Mouse (Mus musculus): ENCODE measurements at regions not wholly inside any gene's neighbourhood (a gene's known extent, or its start where the extent isn't known, plus 50 kb on each side); places are given as distances from the start of the nearest gene placed in this dataset.
A peak's percentile ranks its signal among the peaks of the same experiment; 100 is the strongest.

DNA sequence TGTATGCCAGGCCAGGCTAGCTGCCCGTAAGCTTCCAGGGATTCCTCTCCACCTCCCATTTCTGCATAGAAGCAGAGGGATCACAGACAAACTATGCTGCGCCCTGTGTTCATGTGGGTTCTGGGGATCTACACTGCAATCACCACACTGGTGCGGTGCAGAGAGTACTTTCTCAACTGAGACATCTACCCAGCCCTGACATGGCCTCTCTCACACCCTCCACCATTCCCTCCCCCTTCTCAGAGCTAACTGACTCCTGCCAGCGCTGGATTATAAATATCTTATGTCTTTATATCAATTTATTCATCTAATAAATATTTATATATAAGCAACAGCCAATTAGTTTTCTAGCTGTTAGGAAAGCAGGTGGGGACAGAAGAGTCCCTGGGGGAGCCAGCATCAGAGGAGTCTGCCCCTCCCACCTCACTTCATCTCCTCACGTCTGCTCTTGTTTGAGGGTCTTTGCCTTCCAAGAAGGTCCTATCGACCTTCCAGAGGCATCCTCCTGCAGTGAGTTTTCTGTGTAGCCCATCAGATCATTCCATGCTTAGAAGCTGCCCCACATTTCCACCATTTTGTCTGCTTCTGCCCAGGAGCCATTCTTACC, 58.7 kb upstream of the Glrp1 start:
- no peak for DNase-seq (ENCODE audit: low spot score)
- Histone ChIP-seq H3K4me1 (replicated peaks) (peaks cover 12% of the 10 kb centered on the region), H3K4me3 (no peak overlapping the region), H3K9me3 (peaks cover 7% of the 10 kb centered on the region), H3K27me3 (ENCODE audit: insufficient read depth, poor library complexity, severe bottlenecking) (no peaks in the 10 kb centered on the region), H3K27ac (peak overlapping the region; percentile 50), H3K36me3 (0 out of 2 replicates have a peak, but pooled peaks cover 2% of the 10 kb centered on the region)
- 79% methylated on average over 6 of the region's 6 CpGs for WGBS

DNA sequence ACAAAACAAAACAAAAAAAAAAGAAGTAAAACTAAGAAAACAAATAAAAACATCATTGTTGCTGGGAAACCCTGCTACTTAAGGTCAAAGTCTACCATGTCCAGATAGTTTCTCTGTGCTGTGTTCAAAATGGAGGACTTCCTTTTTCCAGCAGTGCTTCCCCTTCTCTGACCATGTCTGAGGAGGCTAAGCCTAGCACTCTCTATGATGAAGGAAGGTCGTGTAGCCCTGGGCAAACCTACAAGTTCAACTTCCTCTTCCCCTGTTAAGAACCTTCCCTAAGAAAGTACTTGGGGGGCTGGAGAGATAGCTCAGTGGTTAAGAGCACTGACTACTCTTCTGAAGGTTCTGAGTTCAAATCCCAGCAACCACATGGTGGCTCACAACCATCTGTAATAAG, 57.3 kb upstream of the Glrp1 start:
- Histone ChIP-seq H3K27ac (no peak overlapping the region), H3K36me3 (0 out of 2 replicates have a peak, but pooled peaks cover 2% of the 10 kb centered on the region), H3K4me1 (replicated peaks) (peaks cover 16% of the 10 kb centered on the region), H3K9me3 (peaks cover 5% of the 10 kb centered on the region), H3K27me3 (ENCODE audit: insufficient read depth, poor library complexity, severe bottlenecking) (no peaks in the 10 kb centered on the region), H3K4me3 (no peak overlapping the region)
- WGBS, result 86% methylated on average over 1 of the region's 1 CpGs
- no peak for DNase-seq (ENCODE audit: low spot score)

DNA sequence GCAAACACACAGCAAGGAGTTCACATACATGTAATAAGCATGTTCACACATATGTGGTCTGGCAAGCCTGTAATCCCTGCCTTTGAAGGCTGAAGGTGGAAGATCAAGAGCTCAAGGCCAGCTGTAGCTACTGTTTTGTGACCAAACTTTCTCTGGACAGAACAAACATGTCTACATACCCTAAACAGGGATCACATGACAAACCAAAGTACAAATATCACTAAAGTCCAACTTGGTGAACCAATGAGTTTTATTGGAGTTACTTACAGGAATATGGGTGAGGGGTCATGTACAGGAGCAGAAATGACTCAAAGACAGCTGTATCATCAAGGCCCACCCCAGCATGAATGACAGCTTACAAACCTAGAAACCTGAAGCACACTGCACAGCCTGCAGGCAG, 56.6 kb upstream of the Glrp1 start:
- Histone ChIP-seq H3K4me3 (no peak overlapping the region), H3K27me3 (ENCODE audit: insufficient read depth, poor library complexity, severe bottlenecking) (no peaks in the 10 kb centered on the region), H3K4me1 (replicated peaks) (peaks cover 16% of the 10 kb centered on the region), H3K27ac (no peak overlapping the region), H3K36me3 (no peaks in the 10 kb centered on the region), H3K9me3 (no peaks in the 10 kb centered on the region)
- no peak for DNase-seq (ENCODE audit: low spot score)

DNA sequence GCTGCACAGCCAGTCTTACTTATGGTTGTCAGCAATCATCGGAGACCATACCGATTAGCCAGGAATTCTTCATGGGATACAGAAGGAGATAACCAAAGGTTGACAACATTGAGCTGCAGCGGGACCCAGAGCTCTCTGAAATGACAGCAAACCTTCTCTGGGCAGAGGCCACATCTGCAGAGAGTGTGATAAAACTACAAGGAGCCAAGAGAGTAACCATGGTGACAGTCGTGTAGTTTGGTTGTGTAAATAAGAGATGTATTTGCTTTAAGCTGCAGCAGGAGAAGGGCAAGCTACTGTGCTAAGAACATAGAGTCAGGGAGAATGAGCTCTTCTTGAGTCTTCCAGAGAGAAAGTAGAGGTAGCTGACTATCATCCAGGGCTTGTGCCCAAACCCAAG, 55.0 kb upstream of the Glrp1 start:
- H3K4me3 ChIP-seq, result no peak overlapping the region

DNA sequence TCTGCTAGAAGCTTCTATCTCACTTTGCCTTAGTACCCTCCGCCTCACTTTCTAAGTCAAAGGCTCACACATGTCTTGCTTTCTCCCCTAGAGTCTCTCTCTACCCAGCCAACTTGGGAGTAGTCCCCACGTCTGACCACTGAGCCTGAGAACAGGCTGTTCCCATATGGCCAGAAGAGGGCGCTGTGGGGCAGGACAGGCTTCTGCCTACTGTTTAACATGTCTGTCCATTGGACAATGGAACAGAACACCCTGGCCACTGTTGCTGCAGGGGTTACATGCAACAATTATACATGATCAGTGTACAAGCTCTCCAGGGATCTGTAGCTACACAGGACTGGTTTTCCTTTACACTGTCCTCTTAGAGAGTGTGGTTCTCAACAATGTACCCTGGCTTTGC, 52.5 kb upstream of the Glrp1 start:
- peak; percentile 88 for DNase-seq (ENCODE audit: low spot score)
- 27% methylated on average over 3 of the region's 3 CpGs for WGBS
- Histone ChIP-seq H3K36me3 (no peaks in the 10 kb centered on the region), H3K4me3 (no peak overlapping the region), H3K27me3 (ENCODE audit: insufficient read depth, poor library complexity, severe bottlenecking) (no peaks in the 10 kb centered on the region; the same call in 1 of the 2 replicates), H3K27ac (no peak overlapping the region), H3K9me3 (no peaks in the 10 kb centered on the region), H3K4me1 (replicated peaks) (peaks cover 13% of the 10 kb centered on the region)

More for the DNA sequence above, 55.0 kb upstream of the Glrp1 start:
- H3K36me3 ChIP-seq, result no peaks in the 10 kb centered on the region
- no peak overlapping the region for H3K27ac ChIP-seq
- peaks cover 18% of the 10 kb centered on the region for H3K4me1 ChIP-seq (replicated peaks)
- no peaks in the 10 kb centered on the region for H3K9me3 ChIP-seq
- H3K27me3 ChIP-seq (ENCODE audit: insufficient read depth, poor library complexity, severe bottlenecking), result no peaks in the 10 kb centered on the region; the same call in 1 of the 2 replicates
- WGBS, result 87% methylated on average over 4 of the region's 4 CpGs
- no peak for DNase-seq (ENCODE audit: low spot score)

DNA sequence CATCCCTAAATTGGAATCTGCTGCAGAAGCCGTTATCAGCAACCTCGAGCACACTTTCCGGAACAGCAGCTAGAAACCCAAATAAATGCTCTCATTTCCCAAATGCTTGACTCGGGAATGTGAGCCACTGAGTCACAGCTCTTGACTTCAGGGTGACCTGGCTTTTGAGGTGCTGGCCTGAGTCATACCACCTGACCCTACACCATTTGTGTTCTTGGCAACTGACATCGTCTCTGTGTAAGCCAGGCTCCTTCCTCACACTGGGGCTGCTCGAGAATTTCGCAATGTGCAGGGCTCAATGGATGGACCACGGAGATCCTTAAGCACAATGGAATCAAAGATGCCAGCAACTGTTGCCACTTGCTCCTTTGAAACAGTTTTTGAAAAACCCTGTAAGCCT, 50.9 kb upstream of the Glrp1 start:
- no peak for DNase-seq (ENCODE audit: low spot score)
- 72% methylated on average over 8 of the region's 8 CpGs for WGBS
- no peaks in the 10 kb centered on the region; the same call in 1 of the 2 replicates for H3K27me3 ChIP-seq (ENCODE audit: insufficient read depth, poor library complexity, severe bottlenecking)
- H3K9me3 ChIP-seq, result no peaks in the 10 kb centered on the region
- no peak overlapping the region for H3K27ac ChIP-seq
- H3K4me3 ChIP-seq, result no peak overlapping the region
- peaks cover 13% of the 10 kb centered on the region for H3K4me1 ChIP-seq (replicated peaks)
- no peaks in the 10 kb centered on the region for H3K36me3 ChIP-seq
